Mouse (Mus musculus): ENCODE data around the gene Sox13. TPM values are rescaled to one million over a fixed set of nuclear protein-coding genes. Genes with fewer than 3 reads are reported as not detected.
A peak's percentile ranks its signal among the peaks of the same experiment; 100 is the strongest.

The Sox13 gene
- total RNA-seq (2021): 10 to 100 TPM; 14.5 to 18.0 TPM
- 24.1 and 26.2 TPM in 2 replicates for polyA plus RNA-seq (2012; rRNA removed)
- long read RNA-seq, partial matches to known transcripts: 0 of 5 reads
- long read RNA-seq, other reads (novel, unspliced or antisense): 3 of 5 reads

- peak; percentile 89 for DNase-seq
These were observed at the start of gene Sox13 for GRCm38 (mm10) chr1:133423543-133424480. Sox13 (minus strand) TSS chr1:133424377.

GRCm38 (mm10) chr1:133471556-133471955 lies 47.4 kb upstream of the Sox13 start:
- no peak for DNase-seq

GRCm38 (mm10) chr1:133471086-133471485 lies 46.9 kb upstream of the Sox13 start:
- DNase-seq: peak; percentile 12

GRCm38 (mm10) chr1:133470242-133471025 lies 46.3 kb upstream of the Sox13 start:
- no peak for DNase-seq

DNA sequence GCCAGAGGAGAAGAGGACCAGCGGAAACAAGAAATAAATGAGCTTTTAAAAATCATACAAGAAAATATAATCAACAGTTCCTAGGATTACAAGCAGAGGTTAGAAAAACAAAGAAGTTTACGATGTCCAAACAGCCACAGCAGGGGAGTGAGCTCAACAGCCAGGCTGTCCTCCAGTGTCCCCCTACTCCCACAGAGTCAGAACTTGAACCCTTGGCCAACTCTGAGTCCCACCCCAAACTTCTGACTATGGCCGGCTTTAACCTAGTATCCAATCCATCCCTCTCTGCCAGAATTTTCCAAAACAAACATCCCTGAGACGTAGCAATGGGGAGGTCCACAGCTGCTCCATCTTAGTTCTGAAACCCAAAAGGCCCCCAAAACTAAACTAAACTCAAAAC lies 45.0 kb upstream of the Sox13 start:
- no peak for DNase-seq

DNA sequence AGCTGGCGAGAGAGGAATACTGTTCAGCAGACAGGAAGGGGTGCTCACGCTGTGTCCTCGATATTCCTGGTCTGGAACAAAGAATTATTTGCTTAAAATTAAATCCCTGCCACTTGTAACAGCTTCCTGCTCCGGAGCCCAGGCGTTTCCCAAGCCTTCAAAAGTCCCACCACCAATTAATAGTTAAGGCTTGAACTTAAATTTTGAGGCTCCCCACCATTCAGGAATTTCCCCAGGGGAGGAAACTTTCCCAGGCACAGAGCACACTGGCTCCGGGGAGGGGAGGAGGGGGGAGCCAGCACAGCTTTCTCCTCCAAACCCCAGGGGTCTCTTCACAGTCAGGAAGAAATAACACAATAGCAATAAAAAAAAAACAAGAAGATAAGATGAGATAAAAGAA lies 44.6 kb upstream of the Sox13 start:
- no peak for DNase-seq

GRCm38 (mm10) chr1:133467905-133468304 lies 43.7 kb upstream of the Sox13 start:
- DNase-seq: no peak

DNA sequence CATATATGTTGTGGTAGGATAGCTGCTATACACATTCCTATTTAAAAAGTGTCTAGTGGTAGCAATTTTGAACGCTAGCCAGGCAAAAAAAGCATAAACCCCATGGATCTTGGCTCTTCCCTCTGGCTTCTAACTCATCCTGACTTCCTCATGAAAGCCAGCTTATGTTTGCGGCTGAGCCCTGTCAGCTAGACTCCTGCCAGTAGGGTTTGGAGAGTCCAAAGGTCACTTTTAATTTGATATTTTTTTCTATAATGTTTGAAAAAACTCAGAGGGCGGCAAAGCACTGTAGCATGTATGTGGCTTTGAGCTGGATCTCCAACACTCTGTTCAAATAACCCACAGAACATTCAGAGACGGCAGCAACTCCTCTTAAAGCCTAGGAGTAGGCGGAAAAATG lies 39.0 kb upstream of the Sox13 start:
- no peak for DNase-seq

GRCm38 (mm10) chr1:133460996-133461395 lies 36.8 kb upstream of the Sox13 start:
- DNase-seq: no peak

GRCm38 (mm10) chr1:133456097-133456496 lies 31.9 kb upstream of the Sox13 start:
- DNase-seq: no peak

DNA sequence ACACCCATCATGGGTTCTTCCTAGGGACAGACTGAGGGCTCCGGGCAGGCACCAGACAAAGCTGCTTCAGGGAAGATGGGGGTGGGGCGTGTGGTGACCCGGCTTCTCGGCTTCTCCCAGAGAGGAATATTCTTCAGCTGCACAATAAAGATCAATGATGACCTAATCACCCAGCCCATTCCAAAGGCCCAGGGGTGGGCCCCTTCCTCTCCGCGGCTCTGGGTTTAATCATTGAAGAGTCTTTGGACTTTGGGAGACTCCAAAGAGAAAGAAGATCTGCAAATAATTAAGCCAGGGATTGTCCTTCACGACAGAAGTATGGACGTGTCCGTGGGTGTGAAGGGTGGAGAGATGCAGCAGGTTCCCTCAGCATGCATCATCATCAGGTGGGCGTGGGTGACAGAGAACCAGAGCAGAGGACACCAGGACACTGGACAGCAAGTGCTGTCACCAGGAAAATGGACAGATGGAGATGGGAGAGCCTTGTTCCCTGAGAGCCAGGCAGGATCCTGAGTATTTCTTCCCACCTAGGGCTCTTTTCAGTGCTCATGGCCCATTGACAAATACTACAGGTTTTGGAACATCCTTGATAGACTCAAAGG lies 28.5 kb upstream of the Sox13 start:
- no peak for DNase-seq

DNA sequence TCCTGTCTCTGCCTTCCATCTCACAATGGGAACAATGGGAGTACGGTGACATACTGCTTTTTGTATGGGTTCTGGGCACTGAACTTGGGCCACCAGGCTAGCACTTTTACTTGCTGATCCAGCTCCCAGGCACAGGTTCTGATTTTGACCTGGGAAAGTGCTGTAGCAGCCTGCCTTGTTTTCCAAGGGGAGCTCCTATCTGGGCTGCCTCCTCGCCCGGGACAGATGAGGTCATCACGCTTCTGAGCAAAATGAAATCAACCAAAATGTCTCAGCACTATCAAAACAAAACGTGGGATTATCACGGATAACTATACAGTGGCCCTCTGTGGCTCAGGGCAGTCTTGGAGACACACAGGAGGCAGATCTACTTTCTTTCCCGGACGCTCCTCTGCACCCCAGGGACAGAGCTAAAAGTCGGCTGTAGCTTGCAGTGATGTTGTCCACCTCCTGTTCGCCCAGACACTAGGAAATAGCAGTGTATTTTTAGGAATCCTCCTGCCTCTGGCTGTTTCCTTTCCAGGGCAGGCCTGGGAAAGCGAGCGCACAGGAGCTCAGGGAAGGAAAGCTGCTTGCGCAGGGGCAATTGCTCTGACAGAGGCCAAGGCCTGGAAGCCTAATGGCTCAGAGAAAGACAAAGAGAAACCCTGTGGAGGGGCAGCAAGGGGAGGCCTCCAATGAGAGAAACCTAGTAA lies 27.8 kb upstream of the Sox13 start:
- DNase-seq: peak; percentile 35

GRCm38 (mm10) chr1:133451025-133451424 lies 26.8 kb upstream of the Sox13 start:
- no peak for DNase-seq

- peak; percentile 52 for DNase-seq
These were observed 24.3 kb upstream of the Sox13 start for GRCm38 (mm10) chr1:133448351-133448931.

DNA sequence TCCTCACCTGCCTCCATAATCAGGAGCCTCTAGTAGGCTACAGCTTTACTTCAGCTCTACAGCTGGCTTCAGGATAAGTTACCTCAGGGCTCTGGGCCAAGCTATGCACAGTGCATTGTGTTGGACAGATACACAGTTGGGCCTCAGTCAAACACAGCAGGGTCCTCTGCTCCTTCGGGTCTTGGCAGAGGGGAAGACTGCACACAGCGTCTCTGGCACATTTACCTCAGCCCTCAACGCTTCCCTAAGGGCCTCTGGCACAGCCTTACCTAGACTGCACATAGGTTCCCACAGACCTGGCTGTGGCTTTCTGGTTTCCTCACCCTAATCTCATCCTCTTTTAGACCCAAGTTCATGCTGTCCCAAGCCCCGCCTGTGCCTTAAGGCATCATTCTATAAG lies 22.1 kb upstream of the Sox13 start:
- DNase-seq: no peak

- no peak for DNase-seq
These were observed 20.1 kb upstream of the Sox13 start for GRCm38 (mm10) chr1:133444315-133444714.

GRCm38 (mm10) chr1:133437916-133438683 lies 13.9 kb upstream of the Sox13 start:
- DNase-seq: no peak

DNA sequence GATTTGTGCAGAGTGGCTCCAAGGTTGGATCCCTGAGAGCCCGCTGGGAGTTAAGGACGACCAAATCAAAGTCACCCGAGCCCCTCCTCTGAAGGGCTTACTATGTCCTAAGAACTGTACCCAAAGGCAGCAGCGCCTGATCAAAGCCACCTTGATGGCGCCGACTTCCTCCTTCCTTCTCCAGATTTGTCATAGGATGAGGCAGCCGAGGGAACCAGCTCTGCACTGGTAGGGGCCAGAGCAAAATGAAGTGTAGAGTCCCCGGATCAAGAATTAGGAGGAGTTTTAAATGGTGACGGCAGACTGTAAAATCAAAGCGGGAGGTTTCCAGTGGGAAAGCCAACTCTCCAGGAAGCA lies 10.6 kb upstream of the Sox13 start:
- no peak for DNase-seq

- DNase-seq: peak; percentile 61
These were observed 10.0 kb upstream of the Sox13 start for GRCm38 (mm10) chr1:133434018-133434755.

DNA sequence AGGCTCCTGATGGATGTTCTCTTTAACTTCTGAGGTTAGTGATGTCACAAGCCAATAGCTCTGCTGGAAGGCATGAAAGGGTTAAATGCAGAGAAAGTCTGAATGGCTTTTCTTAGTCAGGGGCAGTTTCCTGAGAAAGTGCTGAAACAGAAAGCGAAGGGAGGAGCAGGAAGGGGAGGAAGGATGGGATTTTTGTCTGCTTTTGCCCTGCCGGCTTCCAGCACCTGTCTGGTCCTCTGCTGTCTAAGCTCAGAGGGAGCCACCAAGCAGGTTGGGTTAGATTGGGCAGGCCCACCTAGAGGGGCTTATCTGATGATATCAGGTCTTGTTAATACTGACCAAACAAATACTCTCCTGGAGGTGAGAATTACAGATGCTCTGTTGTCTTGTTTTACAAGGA lies 8.4 kb upstream of the Sox13 start:
- DNase-seq: no peak
